Mouse (Mus musculus) spleen, adult 2 months (tissue): ENCODE measurements at regions not wholly inside any gene's neighbourhood (a gene's known extent, or its start where the extent isn't known, plus 50 kb on each side); places are given as distances from the start of the nearest gene placed in this dataset.

Experiments
- CTCF ChIP-seq: fragments of 200-500 bp; IDR thresholded peaks from 2 replicates; pipeline ENCODE4 v1.5.1; 2011; ENCODE audit warnings: mild to moderate bottlenecking, inconsistent platforms; ENCODE audit not compliant: insufficient read depth, insufficient read length, insufficient replicate concordance; ENCODE audit errors: extremely low read depth
- POLR2A ChIP-seq: fragments of 200-500 bp; IDR thresholded peaks from 2 replicates; pipeline ENCODE4 v1.6.1; 2011; ENCODE audit warnings: low read depth, low read length, inconsistent platforms

- TF ChIP-seq CTCF (no peak), POLR2A (no peak)
Observed at GRCm38 (mm10) chr12:71747386-71747785, 83.5 kb upstream of the Daam1 start.
